1 mouse cellular context compared by ENCODE assay signal in the genomic region with DNA sequence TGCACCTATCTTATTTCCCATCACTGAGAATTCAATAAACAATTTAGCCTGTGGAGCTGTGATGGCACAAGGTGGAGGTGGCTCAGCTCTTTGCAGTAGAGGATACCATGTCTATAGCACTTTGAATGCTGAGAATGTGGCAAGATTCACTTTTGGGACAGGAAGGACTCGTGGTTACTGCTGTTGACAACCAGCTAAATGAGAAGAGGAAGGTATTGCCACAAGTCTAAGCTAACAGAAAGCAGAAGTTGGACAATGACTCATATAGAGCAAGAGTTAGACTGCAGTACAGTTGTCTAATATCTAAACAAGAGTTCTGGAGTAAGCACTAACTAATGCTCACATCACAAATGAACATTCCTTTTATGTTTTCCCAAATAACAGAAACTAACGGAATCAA.
TF ChIP-seq lines count a peak whose summit lies in the region.

No protein-coding gene starts in this region.

TF ChIP-seq in MEL, 35 proteins besides CTCF, POLR2A, EP300 and RAD21 (continued from another document):
- TF ChIP-seq BHLHE40 (IDR thresholded peaks at IDR 0.05; ENCODE audit: borderline replicate concordance, low read depth, low read length) (no peak), JUND (IDR thresholded peaks at IDR 0.05; ENCODE audit: low read depth, low read length) (peak; percentile 91)
